Mouse (Mus musculus) ES-Bruce4 (cell line): ENCODE data around the gene Ddx19a. TPM values are rescaled to one million over a fixed set of nuclear protein-coding genes. Genes with fewer than 3 reads are reported as not detected.
"Not testable (repeated sequence)": the region's sequence is repeated elsewhere in the genome, so short reads cannot be mapped to it uniquely, and the experiment has no call there.

Experiments
- H3K27ac ChIP-seq: 2 replicates; pipeline ENCODE4 v1.5.1; 2012; ENCODE audit warnings: low read length, inconsistent platforms; ENCODE audit not compliant: insufficient read depth
- H3K27me3 ChIP-seq: 2 replicates; pipeline ENCODE4 v1.6.1; 2012; ENCODE audit warnings: mild to moderate bottlenecking, low read length, inconsistent platforms; ENCODE audit not compliant: control insufficient read depth, poor library complexity, insufficient read depth, severe bottlenecking
- H3K36me3 ChIP-seq: 2 replicates; pipeline ENCODE4 v1.6.1; 2012; ENCODE audit warnings: inconsistent platforms, mild to moderate bottlenecking, low read length, moderate library complexity; ENCODE audit not compliant: control insufficient read depth, poor library complexity, insufficient read depth, severe bottlenecking
- H3K4me1 ChIP-seq: one replicate; pipeline ENCODE4 v1.8.1; 2011; ENCODE audit warnings: low read length; ENCODE audit not compliant: control insufficient read depth, insufficient read depth
- H3K4me3 ChIP-seq: 2 replicates; pipeline ENCODE4 v1.5.1; 2011; ENCODE audit warnings: low read depth, mild to moderate bottlenecking, low read length
- H3K9ac ChIP-seq: 2 replicates; pipeline ENCODE4 v1.6.1; 2012; ENCODE audit warnings: low read depth, mild to moderate bottlenecking, inconsistent platforms; ENCODE audit not compliant: poor library complexity, severe bottlenecking
- H3K9me3 ChIP-seq: replicated peaks from 2 replicates; pipeline ENCODE4 v1.6.1; 2012; ENCODE audit warnings: mild to moderate bottlenecking, low read length, inconsistent platforms; ENCODE audit not compliant: control insufficient read depth, poor library complexity, insufficient read depth, severe bottlenecking
- CTCF ChIP-seq: IDR thresholded peaks from one replicate; pipeline ENCODE4 v1.8.1; 2011; ENCODE audit warnings: low read depth, low read length
- EP300 ChIP-seq: IDR thresholded peaks from 2 replicates; pipeline ENCODE4 v1.6.1; 2011; ENCODE audit warnings: low read depth, low read length; ENCODE audit not compliant: insufficient read depth
- POLR2A ChIP-seq: IDR thresholded peaks from one replicate; pipeline ENCODE4 v1.8.1; 2011; ENCODE audit warnings: low read length; ENCODE audit not compliant: insufficient read depth
- polyA plus RNA-seq: library from polyadenylated mRNA; stranded (reverse); fragments of >200 nt; gene quantifications from 2 replicates; pipeline ENCODE4 v1.2.4, GENCODE M21; 2011; ENCODE audit warnings: low read depth; ENCODE audit not compliant: missing spikeins, insufficient read depth, insufficient read length

Gene Ddx19a
- polyA plus RNA-seq, 1 experiment: 71.7 TPM

GRCm38 (mm10) chr8:110996641-110997430 lies 764 bp downstream of the Ddx19a start:
- peaks cover 18% of the 10 kb centered on the region for H3K36me3 ChIP-seq
- peak overlapping the region; percentile 87 for H3K9ac ChIP-seq
- H3K4me1 ChIP-seq: no peaks in the 10 kb centered on the region
- H3K4me3 ChIP-seq: peak overlapping the region; percentile 70
- TF ChIP-seq CTCF (no peak), EP300 (no peak), POLR2A (no peak)
- H3K27ac ChIP-seq: no peak overlapping the region
- no peaks in the 10 kb centered on the region for H3K9me3 ChIP-seq
- no peaks in the 10 kb centered on the region for H3K27me3 ChIP-seq

GRCm38 (mm10) chr8:110990017-110990416 lies 7.6 kb downstream of the Ddx19a start:
- no peaks in the 10 kb centered on the region for H3K4me1 ChIP-seq
- TF ChIP-seq POLR2A (no peak), CTCF (no peak), EP300 (no peak)
- H3K9me3 ChIP-seq: no peaks in the 10 kb centered on the region
- no peak overlapping the region for H3K4me3 ChIP-seq
- H3K36me3 ChIP-seq: peaks cover 75% of the 10 kb centered on the region
- H3K9ac ChIP-seq: no peak overlapping the region
- no peaks in the 10 kb centered on the region for H3K27me3 ChIP-seq
- H3K27ac ChIP-seq: no peak overlapping the region

- Histone ChIP-seq H3K9ac (no peak overlapping the region), H3K9me3 (no peaks in the 10 kb centered on the region), H3K4me3 (no peak overlapping the region), H3K27ac (no peak overlapping the region), H3K27me3 (no peaks in the 10 kb centered on the region), H3K4me1 (no peaks in the 10 kb centered on the region), H3K36me3 (peaks cover 90% of the 10 kb centered on the region)
- TF ChIP-seq EP300 (no peak), POLR2A (no peak), CTCF (no peak)
Measured at GRCm38 (mm10) chr8:110987805-110988744, 9.5 kb downstream of the Ddx19a start.

GRCm38 (mm10) chr8:110981304-110981703 lies 16.3 kb downstream of the Ddx19a start:
- Histone ChIP-seq H3K9ac (no peak overlapping the region), H3K27ac (no peak overlapping the region), H3K36me3 (peaks cover 72% of the 10 kb centered on the region), H3K27me3 (no peaks in the 10 kb centered on the region), H3K4me3 (no peak overlapping the region), H3K4me1 (no peaks in the 10 kb centered on the region), H3K9me3 (no peaks in the 10 kb centered on the region)
- TF ChIP-seq CTCF (no peak), POLR2A (no peak), EP300 (no peak)

GRCm38 (mm10) chr8:110977987-110978386 lies 19.6 kb downstream of the Ddx19a start:
- H3K9me3 ChIP-seq, H3K9ac ChIP-seq, H3K4me1 ChIP-seq, H3K27ac ChIP-seq, H3K4me3 ChIP-seq, H3K27me3 ChIP-seq: not testable (repeated sequence)
- peaks cover 60% of the 10 kb centered on the region for H3K36me3 ChIP-seq

GRCm38 (mm10) chr8:110976532-110976931 lies 21.1 kb downstream of the Ddx19a start:
- not testable (repeated sequence) for H3K27ac ChIP-seq, H3K9me3 ChIP-seq, H3K9ac ChIP-seq, H3K4me3 ChIP-seq, H3K4me1 ChIP-seq, H3K27me3 ChIP-seq
- peaks cover 48% of the 10 kb centered on the region for H3K36me3 ChIP-seq
